Mouse (Mus musculus) myocyte (in vitro differentiated cells): ENCODE measurements around the gene Ica1.

Experiments
- E2F4 ChIP-seq: IDR thresholded peaks from one replicate; pipeline ENCODE4 v1.6.1; 2011; ENCODE audit warnings: mild to moderate bottlenecking, control low read depth, moderate library complexity; ENCODE audit not compliant: insufficient read depth
- MAX ChIP-seq: IDR thresholded peaks from one replicate; pipeline ENCODE4 v1.6.1; 2011; ENCODE audit warnings: low read depth, mild to moderate bottlenecking, control low read depth
- POLR2A ChIP-seq: IDR thresholded peaks from one replicate; pipeline ENCODE4 v1.6.1; 2011; ENCODE audit warnings: low read depth, mild to moderate bottlenecking, control low read depth, moderate library complexity; ENCODE audit not compliant: insufficient read length
- POLR2AphosphoS2 ChIP-seq: IDR thresholded peaks from one replicate; pipeline ENCODE4 v1.6.1; 2011; ENCODE audit warnings: low read depth, control low read depth; ENCODE audit not compliant: insufficient read length
- USF1 ChIP-seq: IDR thresholded peaks from one replicate; pipeline ENCODE4 v1.6.1; 2011; ENCODE audit warnings: low read depth, mild to moderate bottlenecking, control low read depth, moderate library complexity

DNA sequence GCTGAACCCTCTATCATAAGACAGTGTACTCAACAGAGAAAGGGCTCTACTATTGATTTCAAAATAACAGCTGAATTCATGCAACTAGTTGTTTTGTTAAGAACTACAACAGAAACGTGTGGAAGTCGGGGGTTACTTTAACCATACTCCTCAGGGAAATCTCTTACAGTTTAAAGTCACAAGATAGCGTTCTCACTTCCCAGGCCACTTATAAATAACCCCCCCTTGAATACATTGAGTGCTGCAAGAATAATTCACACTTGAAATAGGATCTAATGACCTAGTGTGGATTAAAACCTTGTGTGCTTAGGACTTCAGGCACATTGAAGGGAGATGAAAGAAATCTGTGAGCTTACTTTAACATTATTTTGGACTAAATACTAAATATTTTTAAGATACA, 87.8 kb downstream of the Ica1 start:
- TF ChIP-seq POLR2A, result no peak
- no peak for TF ChIP-seq E2F4
- no peak for TF ChIP-seq POLR2AphosphoS2
- no peak for TF ChIP-seq USF1
- no peak for TF ChIP-seq MAX
